Mouse (Mus musculus) lung, postnatal 0 days (tissue): ENCODE measurements around the gene Abi2. TPM values are rescaled to one million over a fixed set of nuclear protein-coding genes. Genes with fewer than 3 reads are reported as not detected.

Experiments
- ATAC-seq: fragments of 200-750 bp; cut with Nextera tagmentation; 2 replicates; pipeline ENCODE4 v1.8.0; 2017; ENCODE audit warnings: moderate library complexity
- DNase-seq: peaks from one replicate; pipeline ENCODE4 v3.0.0-alpha.2; 2016; ENCODE audit warnings: low spot score
- H3K27ac ChIP-seq: fragments of 300-500 bp; sonication (generic); 2 replicates; pipeline ENCODE4 v1.5.1; 2014; ENCODE audit warnings: antibody characterized with exemption, mild to moderate bottlenecking, low read length, mixed read lengths
- H3K27me3 ChIP-seq: fragments of 300-500 bp; sonication (generic); replicated peaks from 2 replicates; pipeline ENCODE4 v1.6.1; 2014; ENCODE audit warnings: low read length, mixed read lengths; ENCODE audit not compliant: insufficient read depth
- H3K36me3 ChIP-seq: fragments of 300-500 bp; sonication (generic); 2 replicates; pipeline ENCODE4 v1.6.1; 2014; ENCODE audit warnings: low read length, mixed read lengths; ENCODE audit not compliant: insufficient read depth
- H3K4me1 ChIP-seq: fragments of 300-500 bp; sonication (generic); 2 replicates; pipeline ENCODE4 v1.6.1; 2014; ENCODE audit warnings: antibody characterized with exemption, low read depth, low read length, mixed read lengths; ENCODE audit not compliant: insufficient read depth
- H3K4me2 ChIP-seq: fragments of 300-500 bp; sonication (generic); replicated peaks from 2 replicates; pipeline ENCODE4 v1.6.1; 2014; ENCODE audit warnings: low read depth, mild to moderate bottlenecking, low read length, moderate library complexity, mixed read lengths
- H3K4me3 ChIP-seq: fragments of 300-500 bp; sonication (generic); 2 replicates; pipeline ENCODE4 v1.5.1; 2014; ENCODE audit warnings: low read depth, low read length
- H3K9ac ChIP-seq: fragments of 300-500 bp; sonication (generic); replicated peaks from 2 replicates; pipeline ENCODE4 v1.6.1; 2014; ENCODE audit warnings: low read depth, mild to moderate bottlenecking
- H3K9me3 ChIP-seq: fragments of 300-500 bp; sonication (generic); 2 replicates; pipeline ENCODE4 v1.6.1; 2016; ENCODE audit warnings: low read length, mixed read lengths
- CTCF ChIP-seq: IDR thresholded peaks from 2 replicates; pipeline ENCODE4 v1.5.1; 2016; ENCODE audit warnings: antibody characterized with exemption, mild to moderate bottlenecking
- EP300 ChIP-seq: IDR thresholded peaks from 2 replicates; pipeline ENCODE4 v1.6.1; 2016; ENCODE audit warnings: antibody characterized with exemption, mild to moderate bottlenecking, control low read depth
- WGBS: fragments of 180-500 bp; shearing (Covaris S2); extraction: QIAGEN DNeasy Blood & Tissue Kit; methylation state at CpG from one replicate; pipeline ENCODE4 v1.1.7; 2014; 5-methylcytosine and 5-hydroxymethylcytosine counted together
- polyA plus RNA-seq: library from polyadenylated mRNA; unstranded; fragments of >200 nt; fragmentation: Nextera tagmentation; extraction: Ambion mirVana; gene quantifications from 2 replicates; pipeline ENCODE4 v1.2.1, GENCODE M21; 2015

Abi2 gene
- polyA plus RNA-seq, 1 experiment from 2014 or later, result 8.9 TPM

DNA sequence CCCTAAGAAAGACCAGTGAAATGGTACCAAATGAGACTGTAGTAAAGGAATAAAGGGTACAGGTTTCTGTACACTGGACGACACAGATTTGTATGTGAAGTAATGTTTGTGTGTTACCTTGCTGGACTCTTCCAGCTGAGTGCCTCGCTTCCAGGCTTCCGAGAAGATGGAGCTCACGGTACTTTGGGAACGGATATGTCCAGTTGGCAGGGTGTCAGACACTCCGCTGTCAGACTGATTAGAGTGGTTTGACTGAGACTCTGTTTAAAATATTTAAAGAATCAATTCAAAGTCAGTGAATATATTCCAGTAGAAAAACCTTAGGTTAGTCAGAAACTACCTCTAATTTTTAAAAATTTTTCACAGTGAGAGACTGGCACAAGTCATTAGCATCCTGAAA is 84.0 kb downstream of the Abi2 start:
- H3K4me1 ChIP-seq, result no peaks in the 10 kb centered on the region
- no peak overlapping the region for H3K9ac ChIP-seq
- no peak for TF ChIP-seq EP300
- TF ChIP-seq CTCF, result no peak
- ATAC-seq, result no peak
- WGBS, result 73% methylated on average over 6 of the region's 6 CpGs
- no peaks in the 10 kb centered on the region for H3K9me3 ChIP-seq
- no peak overlapping the region for H3K4me2 ChIP-seq
- no peak overlapping the region for H3K27ac ChIP-seq
- no peaks in the 10 kb centered on the region for H3K27me3 ChIP-seq
- no peak overlapping the region for H3K4me3 ChIP-seq
- no peak for DNase-seq
- H3K36me3 ChIP-seq, result peaks cover 34% of the 10 kb centered on the region

- DNase-seq (no peak), ATAC-seq (no peak)
- Histone ChIP-seq H3K27ac (no peak overlapping the region), H3K9ac (no peak overlapping the region), H3K9me3 (no peaks in the 10 kb centered on the region), H3K4me3 (no peak overlapping the region), H3K4me2 (no peak overlapping the region), H3K4me1 (no peaks in the 10 kb centered on the region), H3K36me3 (peaks cover 24% of the 10 kb centered on the region; the same call in 1 of the 2 replicates), H3K27me3 (no peaks in the 10 kb centered on the region)
- no peak for TF ChIP-seq EP300
- TF ChIP-seq CTCF, result no peak
- WGBS, result 66% methylated on average over 5 of the region's 5 CpGs
These were observed 94.0 kb downstream of the Abi2 start for GRCm38 (mm10) chr1:60503456-60503855.

- H3K9ac ChIP-seq, result no peak overlapping the region
- H3K27me3 ChIP-seq, result no peaks in the 10 kb centered on the region
- WGBS, result 57% methylated on average over 2 of the region's 2 CpGs
- no peak for DNase-seq
- no peaks in the 10 kb centered on the region for H3K9me3 ChIP-seq
- no peak overlapping the region for H3K27ac ChIP-seq
- H3K4me3 ChIP-seq, result no peak overlapping the region
- H3K36me3 ChIP-seq, result 0 out of 2 replicates have a peak, but pooled peaks cover 6% of the 10 kb centered on the region
- no peaks in the 10 kb centered on the region for H3K4me1 ChIP-seq
- no peak overlapping the region for H3K4me2 ChIP-seq
- TF ChIP-seq EP300 (no peak), CTCF (no peak)
- no peak for ATAC-seq
These were observed 101.2 kb downstream of the Abi2 start for GRCm38 (mm10) chr1:60510584-60510983.

DNA sequence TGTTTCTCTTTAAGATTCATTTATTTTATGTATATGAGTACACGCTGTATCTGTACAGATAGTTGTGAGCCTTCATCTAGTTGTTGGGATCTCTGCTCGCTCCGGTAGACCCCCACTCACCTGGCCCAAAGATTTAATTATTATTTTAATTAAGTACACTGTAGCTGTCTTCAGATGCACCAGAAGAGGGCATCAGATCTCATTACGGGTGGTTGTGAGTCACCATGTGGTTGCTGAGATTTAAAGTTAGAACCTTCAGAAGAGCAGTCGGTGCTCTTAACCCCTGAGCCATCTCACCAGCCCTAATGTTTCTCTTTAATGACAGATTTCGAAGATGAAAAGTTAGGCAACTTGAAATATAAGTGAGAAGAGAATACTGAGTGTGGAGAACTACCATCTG is 120.7 kb downstream of the Abi2 start:
- H3K9me3 ChIP-seq, result no peaks in the 10 kb centered on the region
- no peak for TF ChIP-seq EP300
- no peak for TF ChIP-seq CTCF
- WGBS, result 84% methylated on average over 6 of the region's 6 CpGs
- no peaks in the 10 kb centered on the region for H3K4me1 ChIP-seq
- H3K4me3 ChIP-seq, result no peak overlapping the region
- DNase-seq (no peak), ATAC-seq (no peak)
- H3K9ac ChIP-seq, result no peak overlapping the region
- H3K27ac ChIP-seq, result no peak overlapping the region
- H3K4me2 ChIP-seq, result no peak overlapping the region
- peaks cover 18% of the 10 kb centered on the region; the same call in 1 of the 2 replicates for H3K36me3 ChIP-seq
- no peaks in the 10 kb centered on the region for H3K27me3 ChIP-seq

- no peak overlapping the region for H3K27ac ChIP-seq
- H3K4me3 ChIP-seq, result no peak overlapping the region
- H3K4me1 ChIP-seq, result no peaks in the 10 kb centered on the region
- H3K9ac ChIP-seq, result no peak overlapping the region
- no peaks in the 10 kb centered on the region for H3K9me3 ChIP-seq
- H3K36me3 ChIP-seq, result peaks cover 16% of the 10 kb centered on the region; the same call in 1 of the 2 replicates
- WGBS, result 78% methylated on average over 2 of the region's 2 CpGs
- H3K4me2 ChIP-seq, result no peak overlapping the region
- no peaks in the 10 kb centered on the region for H3K27me3 ChIP-seq
- no peak for DNase-seq
- no peak for TF ChIP-seq EP300
- no peak for TF ChIP-seq CTCF
- no peak for ATAC-seq
These were observed 121.2 kb downstream of the Abi2 start for GRCm38 (mm10) chr1:60530636-60531035.

Other genes with a start within 250 kb of the Abi2 start
- 11.8 and 15.6 TPM in 2 replicates for gene Nbeal1, start 229.0 kb upstream of the Abi2 start, polyA plus RNA-seq
- gene Cyp20a1, start 66.3 kb upstream of the Abi2 start, polyA plus RNA-seq, result 15.8 and 16.8 TPM in 2 replicates
- gene Raph1, start 157.5 kb downstream of the Abi2 start, polyA plus RNA-seq, result 23.6 and 32.6 TPM in 2 replicates